Mouse (Mus musculus): ENCODE results near the gene 1700102P08Rik. TPM values are rescaled to one million over a fixed set of nuclear protein-coding genes. Genes with fewer than 3 reads are reported as not detected.
A peak's percentile ranks its signal among the peaks of the same experiment; 100 is the strongest.

Gene 1700102P08Rik
- polyA plus RNA-seq, 1 experiment from 2014 or later, result 0.82 TPM

GRCm38 (mm10) chr9:108451519-108452160 lies 59.0 kb downstream of the 1700102P08Rik start:
- peak overlapping the region; percentile 87 for H3K27ac ChIP-seq

GRCm38 (mm10) chr9:108452291-108452906 lies 59.8 kb downstream of the 1700102P08Rik start:
- peak; percentile 85 for ATAC-seq (ENCODE audit: insufficient read depth, low FRiP score, low read depth)

More at GRCm38 (mm10) chr9:108451519-108452160, 59.0 kb downstream of the 1700102P08Rik start:
- WGBS, result 45% methylated on average over 6 of the region's 6 CpGs
- Histone ChIP-seq H3K4me3 (replicated peaks) (peak overlapping the region; percentile 60), H3K36me3 (no peaks in the 10 kb centered on the region), H3K9ac (peak overlapping the region; percentile 47; the same call in 1 of the 2 replicates), H3K4me1 (peaks cover 27% of the 10 kb centered on the region), H3K4me2 (peak overlapping the region; percentile 94), H3K27me3 (replicated peaks) (no peaks in the 10 kb centered on the region), H3K9me3 (no peaks in the 10 kb centered on the region)
- no peak for ATAC-seq (ENCODE audit: insufficient read depth, low FRiP score, low read depth)

GRCm38 (mm10) chr9:108452911-108453310 lies 60.3 kb downstream of the 1700102P08Rik start:
- no peaks in the 10 kb centered on the region for H3K9me3 ChIP-seq
- H3K4me3 ChIP-seq (replicated peaks), result peak overlapping the region; percentile 60
- WGBS, result 23% methylated on average over 6 of the region's 6 CpGs
- no peaks in the 10 kb centered on the region for H3K36me3 ChIP-seq
- H3K27me3 ChIP-seq (replicated peaks), result no peaks in the 10 kb centered on the region
- peak overlapping the region; percentile 87 for H3K27ac ChIP-seq
- ATAC-seq (ENCODE audit: insufficient read depth, low FRiP score, low read depth), result 0 out of 2 replicates have a peak, but pooled peaks have one; percentile 4
- H3K4me2 ChIP-seq, result peak overlapping the region; percentile 94
- peaks cover 27% of the 10 kb centered on the region for H3K4me1 ChIP-seq
- no peak overlapping the region for H3K9ac ChIP-seq

More at GRCm38 (mm10) chr9:108452291-108452906, 59.8 kb downstream of the 1700102P08Rik start:
- Histone ChIP-seq H3K4me3 (replicated peaks) (peak overlapping the region; percentile 60), H3K4me1 (peaks cover 27% of the 10 kb centered on the region), H3K9ac (peak overlapping the region; percentile 47; the same call in 1 of the 2 replicates), H3K4me2 (peak overlapping the region; percentile 94), H3K9me3 (no peaks in the 10 kb centered on the region), H3K27ac (peak overlapping the region; percentile 87), H3K36me3 (no peaks in the 10 kb centered on the region), H3K27me3 (replicated peaks) (no peaks in the 10 kb centered on the region)
- WGBS, result under 1% methylated on average over 40 of the region's 40 CpGs

- no peaks in the 10 kb centered on the region for H3K36me3 ChIP-seq
- H3K4me1 ChIP-seq, result peaks cover 27% of the 10 kb centered on the region
- peak overlapping the region; percentile 94 for H3K4me2 ChIP-seq
- no peak overlapping the region for H3K9ac ChIP-seq
- peak overlapping the region; percentile 60; the same call in 1 of the 2 replicates for H3K4me3 ChIP-seq (replicated peaks)
- no peaks in the 10 kb centered on the region for H3K9me3 ChIP-seq
- whole genome bisulfite sequencing, result 46% methylated on average over 4 of the region's 4 CpGs
- no peak for ATAC-seq (ENCODE audit: insufficient read depth, low FRiP score, low read depth)
- H3K27me3 ChIP-seq (replicated peaks), result no peaks in the 10 kb centered on the region
- peak overlapping the region; percentile 87; the same call in 1 of the 2 replicates for H3K27ac ChIP-seq
Observed at GRCm38 (mm10) chr9:108453458-108453857, 60.9 kb downstream of the 1700102P08Rik start.

- no peak overlapping the region for H3K27ac ChIP-seq
- H3K36me3 ChIP-seq, result no peaks in the 10 kb centered on the region
- peaks cover 27% of the 10 kb centered on the region for H3K4me1 ChIP-seq
- ATAC-seq (ENCODE audit: insufficient read depth, low FRiP score, low read depth), result no peak
- H3K9me3 ChIP-seq, result no peaks in the 10 kb centered on the region
- H3K4me2 ChIP-seq, result no peak overlapping the region
- 83% methylated on average over 6 of the region's 6 CpGs for WGBS
- H3K27me3 ChIP-seq (replicated peaks), result no peaks in the 10 kb centered on the region
- no peak overlapping the region for H3K9ac ChIP-seq
- no peak overlapping the region for H3K4me3 ChIP-seq (replicated peaks)
Observed at GRCm38 (mm10) chr9:108454429-108454828, 61.8 kb downstream of the 1700102P08Rik start.

- Histone ChIP-seq H3K9ac (no peak overlapping the region), H3K36me3 (no peaks in the 10 kb centered on the region), H3K4me1 (peaks cover 13% of the 10 kb centered on the region), H3K4me2 (no peak overlapping the region), H3K4me3 (replicated peaks) (no peak overlapping the region), H3K27ac (no peak overlapping the region), H3K27me3 (replicated peaks) (no peaks in the 10 kb centered on the region), H3K9me3 (no peaks in the 10 kb centered on the region)
- no peak for ATAC-seq (ENCODE audit: insufficient read depth, low FRiP score, low read depth)
- 69% methylated on average over 12 of the region's 12 CpGs for whole genome bisulfite sequencing
Observed at GRCm38 (mm10) chr9:108455747-108456571, 63.4 kb downstream of the 1700102P08Rik start.

- no peak for ATAC-seq (ENCODE audit: insufficient read depth, low FRiP score, low read depth)
- no peaks in the 10 kb centered on the region for H3K36me3 ChIP-seq
- H3K27me3 ChIP-seq (replicated peaks), result no peaks in the 10 kb centered on the region
- no peak overlapping the region for H3K4me2 ChIP-seq
- WGBS, result 89% methylated on average over 10 of the region's 10 CpGs
- no peak overlapping the region for H3K9ac ChIP-seq
- peaks cover 14% of the 10 kb centered on the region for H3K4me1 ChIP-seq
- H3K4me3 ChIP-seq (replicated peaks), result no peak overlapping the region
- no peak overlapping the region for H3K27ac ChIP-seq
- no peaks in the 10 kb centered on the region for H3K9me3 ChIP-seq
Observed at GRCm38 (mm10) chr9:108456953-108457352, 64.3 kb downstream of the 1700102P08Rik start.

GRCm38 (mm10) chr9:108459939-108460318 lies 67.3 kb downstream of the 1700102P08Rik start:
- H3K27me3 ChIP-seq (replicated peaks), result no peaks in the 10 kb centered on the region
- H3K4me2 ChIP-seq, result peak overlapping the region; percentile 83
- H3K9ac ChIP-seq, result no peak overlapping the region
- no peaks in the 10 kb centered on the region for H3K9me3 ChIP-seq
- H3K4me1 ChIP-seq, result peaks cover 25% of the 10 kb centered on the region
- H3K27ac ChIP-seq, result peak overlapping the region; percentile 97
- ATAC-seq (ENCODE audit: insufficient read depth, low FRiP score, low read depth), result no peak
- 90% methylated on average over 1 of the region's 1 CpGs for WGBS
- H3K4me3 ChIP-seq (replicated peaks), result peak overlapping the region; percentile 89
- H3K36me3 ChIP-seq, result peaks cover 18% of the 10 kb centered on the region

Other genes starting within 250 kb of the 1700102P08Rik start
- gene Bsn, start 202.4 kb upstream of the 1700102P08Rik start, polyA plus RNA-seq (2015; fragmentation: Nextera tagmentation; extraction: Ambion mirVana), result 2.8 and 3.0 TPM in 2 replicates
- gene Dag1, start 128.8 kb upstream of the 1700102P08Rik start, polyA plus RNA-seq (2015; fragmentation: Nextera tagmentation; extraction: Ambion mirVana), result 74.7 and 90.6 TPM in 2 replicates
- gene Nicn1, start 102.4 kb upstream of the 1700102P08Rik start, polyA plus RNA-seq (2015; fragmentation: Nextera tagmentation; extraction: Ambion mirVana), result 27.6 and 31.2 TPM in 2 replicates
- gene Amt, start 96.0 kb upstream of the 1700102P08Rik start, polyA plus RNA-seq (2015; fragmentation: Nextera tagmentation; extraction: Ambion mirVana), result 21.8 and 22.3 TPM in 2 replicates
- 452 and 455 TPM in 2 replicates for gene Rhoa, start 86.7 kb upstream of the 1700102P08Rik start, polyA plus RNA-seq (2015; fragmentation: Nextera tagmentation; extraction: Ambion mirVana)
- 40.0 and 42.1 TPM in 2 replicates for gene Tcta, start 86.6 kb upstream of the 1700102P08Rik start, polyA plus RNA-seq (2015; fragmentation: Nextera tagmentation; extraction: Ambion mirVana)
- 998 and 1,171 TPM in 2 replicates for gene Gpx1, start 53.9 kb upstream of the 1700102P08Rik start, polyA plus RNA-seq (2015; fragmentation: Nextera tagmentation; extraction: Ambion mirVana)
- 85.6 and 92.2 TPM in 2 replicates for gene Usp4, start 45.0 kb upstream of the 1700102P08Rik start, polyA plus RNA-seq (2015; fragmentation: Nextera tagmentation; extraction: Ambion mirVana)
- 1.4 and 1.6 TPM in 2 replicates for gene Ccdc36, start 35.7 kb downstream of the 1700102P08Rik start, polyA plus RNA-seq (2015; fragmentation: Nextera tagmentation; extraction: Ambion mirVana)
- not detected in 2 replicates for gene BC048562, start 43.7 kb downstream of the 1700102P08Rik start, polyA plus RNA-seq (2015; fragmentation: Nextera tagmentation; extraction: Ambion mirVana)
- gene Ccdc71, start 67.7 kb downstream of the 1700102P08Rik start, polyA plus RNA-seq (2015; fragmentation: Nextera tagmentation; extraction: Ambion mirVana), result 47.7 and 52.5 TPM in 2 replicates
- gene Klhdc8b, start 68.8 kb downstream of the 1700102P08Rik start, polyA plus RNA-seq (2015; fragmentation: Nextera tagmentation; extraction: Ambion mirVana), result 65.5 and 67.3 TPM in 2 replicates
- gene Lamb2, start 86.9 kb downstream of the 1700102P08Rik start, polyA plus RNA-seq (2015; fragmentation: Nextera tagmentation; extraction: Ambion mirVana), result 40.5 and 46.6 TPM in 2 replicates
- gene Usp19, start 97.8 kb downstream of the 1700102P08Rik start, polyA plus RNA-seq (2015; fragmentation: Nextera tagmentation; extraction: Ambion mirVana), result 58.8 and 61.5 TPM in 2 replicates
- gene Qars, start 114.9 kb downstream of the 1700102P08Rik start, polyA plus RNA-seq (2015; fragmentation: Nextera tagmentation; extraction: Ambion mirVana), result 99.0 and 102 TPM in 2 replicates
- gene Qrich1, start 124.0 kb downstream of the 1700102P08Rik start, polyA plus RNA-seq (2015; fragmentation: Nextera tagmentation; extraction: Ambion mirVana), result 92.9 and 97.2 TPM in 2 replicates
- 152 and 175 TPM in 2 replicates for gene Impdh2, start 167.5 kb downstream of the 1700102P08Rik start, polyA plus RNA-seq (2015; fragmentation: Nextera tagmentation; extraction: Ambion mirVana)
- 38.0 and 38.9 TPM in 2 replicates for gene Ndufaf3, start 174.6 kb downstream of the 1700102P08Rik start, polyA plus RNA-seq (2015; fragmentation: Nextera tagmentation; extraction: Ambion mirVana)
- gene Dalrd3, start 177.1 kb downstream of the 1700102P08Rik start, polyA plus RNA-seq (2015; fragmentation: Nextera tagmentation; extraction: Ambion mirVana), result 108 and 126 TPM in 2 replicates
- gene Wdr6, start 185.9 kb downstream of the 1700102P08Rik start, polyA plus RNA-seq (2015; fragmentation: Nextera tagmentation; extraction: Ambion mirVana), result 74.9 and 88.4 TPM in 2 replicates
- gene P4htm, start 204.9 kb downstream of the 1700102P08Rik start, polyA plus RNA-seq (2015; fragmentation: Nextera tagmentation; extraction: Ambion mirVana), result 5.5 and 6.1 TPM in 2 replicates